Mouse (Mus musculus) heart, adult 2 months (tissue): ENCODE results near the gene Gm3147.
"Not testable (repeated sequence)": the region's sequence is repeated elsewhere in the genome, so short reads cannot be mapped to it uniquely, and the experiment has no call there.

Experiments used
- CTCF ChIP-seq: fragments of 200-600 bp; IDR thresholded peaks from 2 replicates; pipeline ENCODE4 v1.8.1; 2022; ENCODE audit warnings: antibody characterized with exemption, mild to moderate bottlenecking, moderate library complexity
- POLR2A ChIP-seq: fragments of 200-500 bp; IDR thresholded peaks from 2 replicates; pipeline ENCODE4 v1.6.1; 2011; ENCODE audit warnings: mild to moderate bottlenecking, low read depth, low read length, control low read depth; ENCODE audit not compliant: insufficient read depth

GRCm38 (mm10) chr5:94623679-94624078 lies 7.5 kb upstream of the Gm3147 start, which contains the start of gene Gm6509:
- not testable (repeated sequence) for TF ChIP-seq POLR2A, CTCF
